Mouse (Mus musculus) MEL (cell line): Measurements from ENCODE around the gene Mcub. TPM values are rescaled to one million over a fixed set of nuclear protein-coding genes. Genes with fewer than 3 reads are reported as not detected.

Experiments
- DNase-seq: peaks from one replicate; pipeline ENCODE4 v3.0.0; 2011; ENCODE audit warnings: low read depth, low spot score
- H3K27ac ChIP-seq: 2 replicates; pipeline ENCODE4 v1.5.1; 2012; ENCODE audit warnings: low read depth, mild to moderate bottlenecking, control low read depth, low read length, moderate library complexity; ENCODE audit not compliant: control insufficient read depth
- H3K27me3 ChIP-seq, 2 experiments: fragments of 150-350 bp in 1 of 2; sonication (generic) in 1 of 2; 2 replicates each; pipeline ENCODE4 v1.6.1; 2012; ENCODE audit warnings: low read length in 2 of 2, mild to moderate bottlenecking in 2 of 2, improper control_type of control experiment in 1 of 2, moderate library complexity in 1 of 2; ENCODE audit not compliant: insufficient read depth in 2 of 2, control insufficient read depth in 1 of 2
- H3K36me3 ChIP-seq, 2 experiments: 2 replicates each; pipeline ENCODE4 v1.6.1; 2012 to 2014; ENCODE audit warnings: low read length in 2 of 2, improper control_type of control experiment in 1 of 2, inconsistent platforms in 1 of 2, mild to moderate bottlenecking in 1 of 2; ENCODE audit not compliant: insufficient read depth in 2 of 2, control insufficient read depth in 1 of 2
- H3K4me1 ChIP-seq, 2 experiments: fragments of 150-350 bp in 1 of 2; sonication (generic) in 1 of 2; 2 replicates each; pipeline ENCODE4 v1.6.1; 2012; ENCODE audit warnings: low read length in 2 of 2, improper control_type of control experiment in 1 of 2, mild to moderate bottlenecking in 1 of 2; ENCODE audit not compliant: insufficient read depth in 2 of 2, control insufficient read depth in 1 of 2
- H3K4me3 ChIP-seq, 2 experiments: fragments of 150-350 bp in 1 of 2; sonication (generic) in 1 of 2; 2 replicates each; pipeline ENCODE4 v1.5.1; 2012; ENCODE audit warnings: low read depth in 2 of 2, low read length in 2 of 2, mild to moderate bottlenecking in 2 of 2, moderate library complexity in 2 of 2, control low read depth in 1 of 2, improper control_type of control experiment in 1 of 2; ENCODE audit not compliant: control insufficient read depth in 1 of 2, insufficient read depth in 1 of 2
- H3K79me2 ChIP-seq: 2 replicates; pipeline ENCODE4 v1.6.1; 2012; ENCODE audit warnings: mild to moderate bottlenecking, low read length, moderate library complexity; ENCODE audit not compliant: control insufficient read depth, poor library complexity, insufficient read depth
- H3K9ac ChIP-seq: 2 replicates; pipeline ENCODE4 v1.6.1; 2012; ENCODE audit warnings: low read depth, mild to moderate bottlenecking, control low read depth, low read length, moderate library complexity; ENCODE audit not compliant: control insufficient read depth, poor library complexity, severe bottlenecking
- H3K9me3 ChIP-seq: fragments of 150-350 bp; sonication (generic); replicated peaks from 2 replicates; pipeline ENCODE4 v1.6.1; 2012; ENCODE audit warnings: mild to moderate bottlenecking, low read length, improper control_type of control experiment, moderate library complexity; ENCODE audit not compliant: insufficient read depth
- BHLHE40 ChIP-seq: IDR thresholded peaks from 2 replicates; pipeline ENCODE4 v1.6.1; 2012; ENCODE audit warnings: low read depth, mild to moderate bottlenecking, inconsistent platforms, low read length, improper control_type of control experiment, borderline replicate concordance
- E2F4 ChIP-seq: IDR thresholded peaks from 2 replicates; pipeline ENCODE4 v1.6.1; 2011; ENCODE audit warnings: low read depth, low read length, improper control_type of control experiment, borderline replicate concordance
- JUND ChIP-seq: IDR thresholded peaks from 2 replicates; pipeline ENCODE4 v1.6.1; 2011; ENCODE audit warnings: low read depth, mild to moderate bottlenecking, improper control_type of control experiment, low read length
- KAT2A ChIP-seq: conservative IDR thresholded peaks from 2 replicates; pipeline ENCODE4 v1.6.1; 2012; ENCODE audit warnings: low read depth, low read length, improper control_type of control experiment, inconsistent platforms
- MAZ ChIP-seq: IDR thresholded peaks from 2 replicates; pipeline ENCODE4 v1.6.1; 2012; ENCODE audit warnings: low read depth, mild to moderate bottlenecking, inconsistent platforms, low read length, improper control_type of control experiment
- MEF2A ChIP-seq: IDR thresholded peaks from 2 replicates; pipeline ENCODE4 v1.6.1; 2014; ENCODE audit warnings: low read depth, mild to moderate bottlenecking, inconsistent platforms, low read length, improper control_type of control experiment; ENCODE audit not compliant: poor library complexity, insufficient replicate concordance, severe bottlenecking; ENCODE audit errors: extremely low read depth
- MXI1 ChIP-seq: IDR thresholded peaks from 2 replicates; pipeline ENCODE4 v1.6.1; 2011; ENCODE audit warnings: mild to moderate bottlenecking, low read depth, low read length, improper control_type of control experiment
- MYB ChIP-seq: IDR thresholded peaks from 2 replicates; pipeline ENCODE4 v1.6.1; 2011; ENCODE audit warnings: mild to moderate bottlenecking, low read depth, low read length, improper control_type of control experiment
- MYC ChIP-seq: IDR thresholded peaks from 2 replicates; pipeline ENCODE4 v1.6.1; 2011; ENCODE audit warnings: low read depth, mild to moderate bottlenecking, low read length, improper control_type of control experiment, moderate library complexity
- POLR2A ChIP-seq, 2 experiments: IDR thresholded peaks; 2 replicates each; pipeline ENCODE4 v1.6.1; 2011 to 2012; ENCODE audit warnings: low read length in 2 of 2, mild to moderate bottlenecking in 2 of 2, control low read depth in 1 of 2, improper control_type of control experiment in 1 of 2, low read depth in 1 of 2, moderate library complexity in 1 of 2; ENCODE audit not compliant: control insufficient read depth in 1 of 2, insufficient read depth in 1 of 2, poor library complexity in 1 of 2
- RAD21 ChIP-seq: IDR thresholded peaks from 2 replicates; pipeline ENCODE4 v1.6.1; 2011; ENCODE audit warnings: mild to moderate bottlenecking, low read depth, low read length, improper control_type of control experiment
- UBTF ChIP-seq: IDR thresholded peaks from 2 replicates; pipeline ENCODE4 v1.6.1; 2012; ENCODE audit warnings: low read depth, mild to moderate bottlenecking, inconsistent platforms, low read length, improper control_type of control experiment, moderate library complexity, borderline replicate concordance; ENCODE audit not compliant: insufficient read depth
- USF2 ChIP-seq, 2 experiments: IDR thresholded peaks; 2 replicates each; pipeline ENCODE4 v1.6.1; 2011 to 2012; ENCODE audit warnings: improper control_type of control experiment in 2 of 2, low read length in 2 of 2, borderline replicate concordance in 1 of 2, inconsistent platforms in 1 of 2, low read depth in 1 of 2, mild to moderate bottlenecking in 1 of 2; ENCODE audit not compliant: insufficient read depth in 1 of 2
- ZC3H11A ChIP-seq: IDR thresholded peaks from 2 replicates; pipeline ENCODE4 v1.6.1; 2012; ENCODE audit warnings: low read depth, mild to moderate bottlenecking, inconsistent platforms, low read length, improper control_type of control experiment
- ZKSCAN1 ChIP-seq: IDR thresholded peaks from 2 replicates; pipeline ENCODE4 v1.6.1; 2012; ENCODE audit warnings: low read depth, mild to moderate bottlenecking, inconsistent platforms, low read length, improper control_type of control experiment, moderate library complexity
- ZNF384 ChIP-seq: IDR thresholded peaks from 2 replicates; pipeline ENCODE4 v1.6.1; 2012; ENCODE audit warnings: low read depth, mild to moderate bottlenecking, inconsistent platforms, low read length, improper control_type of control experiment
- polyA plus RNA-seq, 2 experiments: library from polyadenylated mRNA; stranded (reverse) in 1 of 2; unstranded in 1 of 2; fragments of >175 nt in 1 of 2; fragments of >200 nt in 1 of 2; gene quantifications; 2 replicates each; pipeline versions ENCODE4 v1.2.1 to v1.2.4; 2012; ENCODE audit warnings: low replicate concordance in 2 of 2, low read depth in 1 of 2; ENCODE audit not compliant: insufficient read length in 2 of 2, insufficient read depth in 1 of 2, missing spikeins in 1 of 2
- total RNA-seq: library from RNA; depleted of rRNA; stranded (reverse); fragments of 300-350 nt; gene quantifications from 2 replicates; pipeline ENCODE4 v1.2.3, GENCODE M21; 2012

The Mcub gene
- total and polyA plus RNA-seq, 3 experiments, result not detected

- H3K36me3 ChIP-seq, result no peaks in the 10 kb centered on the region
- no peak for DNase-seq
- no peaks in the 10 kb centered on the region for H3K79me2 ChIP-seq
- no peaks in the 10 kb centered on the region for H3K4me1 ChIP-seq
- TF ChIP-seq ZKSCAN1, result no peak
- no peak for TF ChIP-seq MEF2A
- TF ChIP-seq MYC, result no peak
- no peak for TF ChIP-seq MXI1
- no peak for TF ChIP-seq KAT2A
- TF ChIP-seq RAD21, result no peak
- no peak for TF ChIP-seq BHLHE40
- TF ChIP-seq UBTF, result no peak
- no peak for TF ChIP-seq USF2 (IDR thresholded peaks at IDR 0.05; ENCODE audit: borderline replicate concordance in 1 of 2, insufficient read depth in 1 of 2, low read depth in 1 of 2, low read length in 2 of 2)
- no peak for TF ChIP-seq ZC3H11A
- TF ChIP-seq ZNF384, result no peak
- no peak for TF ChIP-seq MAZ
- TF ChIP-seq E2F4, result no peak
- no peak for TF ChIP-seq MYB
- TF ChIP-seq, all 39 proteins: peak for 0
- no peak overlapping the region for H3K9ac ChIP-seq
- H3K27ac ChIP-seq, result no peak overlapping the region
- H3K9me3 ChIP-seq, result no peaks in the 10 kb centered on the region
- no peaks in the 10 kb centered on the region for H3K27me3 ChIP-seq
- H3K4me3 ChIP-seq, result no peak overlapping the region
These were observed 6.3 kb upstream of the Mcub start for GRCm38 (mm10) chr3:129976317-129976716.

- no peak for DNase-seq
- no peak overlapping the region for H3K9ac ChIP-seq
- no peak overlapping the region for H3K4me3 ChIP-seq
- H3K27ac ChIP-seq, result no peak overlapping the region
- no peaks in the 10 kb centered on the region for H3K36me3 ChIP-seq
- H3K27me3 ChIP-seq, result no peaks in the 10 kb centered on the region
- no peaks in the 10 kb centered on the region for H3K9me3 ChIP-seq
- TF ChIP-seq RAD21 (no peak), POLR2A (IDR thresholded peaks at IDR 0.05; ENCODE audit: control insufficient read depth in 1 of 2, insufficient read depth in 1 of 2, low read depth in 1 of 2, low read length in 2 of 2, poor library complexity in 1 of 2) (no peak), MAZ (no peak), JUND (no peak), ZNF384 (no peak)
- H3K4me1 ChIP-seq, result no peaks in the 10 kb centered on the region
- H3K79me2 ChIP-seq, result no peaks in the 10 kb centered on the region
These were observed 816 bp upstream of the Mcub start for GRCm38 (mm10) chr3:129970529-129971515.
